Mouse (Mus musculus): ENCODE data around the gene Spon1. TPM values are rescaled to one million over a fixed set of nuclear protein-coding genes. Genes with fewer than 3 reads are reported as not detected.
A peak's percentile ranks its signal among the peaks of the same experiment; 100 is the strongest.

The Spon1 gene
- 71.5 and 72.9 TPM in 2 replicates for polyA plus RNA-seq (2015; fragmentation: Nextera tagmentation; extraction: Ambion mirVana)

DNA sequence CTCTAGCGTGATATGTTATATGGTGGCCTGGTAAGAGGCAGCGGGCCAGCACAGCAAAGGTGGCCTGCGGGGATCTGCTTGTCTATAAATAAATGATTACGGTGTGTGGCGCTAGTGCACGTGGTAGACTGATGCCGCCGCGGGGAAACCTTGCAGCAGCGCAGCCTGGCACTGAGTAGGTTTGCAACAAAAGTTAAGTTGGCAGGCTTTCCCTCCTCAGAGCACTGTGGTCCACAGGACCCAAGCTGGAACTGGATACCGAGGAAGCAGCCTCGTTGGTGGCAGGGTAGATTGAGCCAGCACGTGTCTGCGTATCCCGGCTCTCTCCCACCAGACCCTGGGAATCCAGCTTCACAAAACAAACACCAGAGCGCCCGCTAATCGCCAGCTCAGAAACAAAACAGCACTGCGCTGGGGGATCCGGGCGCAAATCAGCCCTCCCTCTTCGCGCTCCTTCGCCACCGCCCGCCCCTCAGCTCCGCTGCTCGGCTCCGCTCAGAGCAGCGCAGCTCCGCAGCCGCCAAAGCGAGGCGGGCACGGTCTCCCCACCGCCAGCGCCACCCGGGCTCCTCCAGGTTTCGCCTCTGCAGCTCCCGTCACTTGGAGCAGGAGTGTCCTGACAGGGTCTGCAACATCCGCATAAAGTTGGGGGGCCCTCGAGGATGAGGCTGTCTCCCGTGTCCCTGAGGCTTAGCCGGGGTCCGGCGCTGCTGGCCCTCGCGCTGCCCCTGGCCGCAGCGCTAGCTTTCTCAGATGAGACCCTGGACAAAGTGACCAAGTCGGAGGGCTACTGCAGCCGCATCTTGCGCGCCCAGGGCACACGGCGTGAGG, at the start of gene Spon1:
TSS of gene Spon1 (plus strand) at position 332 of the 831 bp plus-strand sequence.
- under 1% methylated on average over 56 of the region's 56 CpGs for WGBS
- Histone ChIP-seq H3K27me3 (replicated peaks) (no peaks in the 10 kb centered on the region), H3K27ac (replicated peaks) (peak within 1 kb of the TSS; percentile 81), H3K4me3 (peak within 1 kb of the TSS; percentile 71), H3K9ac (peak within 1 kb of the TSS; percentile 91), H3K4me2 (peak within 1 kb of the TSS; percentile 97), H3K9me3 (no peaks in the 10 kb centered on the region), H3K4me1 (peaks cover 51% of the 10 kb centered on the region), H3K36me3 (no peaks in the 10 kb centered on the region)
- peak; percentile 58; the same call in 1 of the 2 replicates for ATAC-seq (ENCODE audit: extremely low read depth, insufficient number of reproducible peaks, low FRiP score, low TSS enrichment)

DNA sequence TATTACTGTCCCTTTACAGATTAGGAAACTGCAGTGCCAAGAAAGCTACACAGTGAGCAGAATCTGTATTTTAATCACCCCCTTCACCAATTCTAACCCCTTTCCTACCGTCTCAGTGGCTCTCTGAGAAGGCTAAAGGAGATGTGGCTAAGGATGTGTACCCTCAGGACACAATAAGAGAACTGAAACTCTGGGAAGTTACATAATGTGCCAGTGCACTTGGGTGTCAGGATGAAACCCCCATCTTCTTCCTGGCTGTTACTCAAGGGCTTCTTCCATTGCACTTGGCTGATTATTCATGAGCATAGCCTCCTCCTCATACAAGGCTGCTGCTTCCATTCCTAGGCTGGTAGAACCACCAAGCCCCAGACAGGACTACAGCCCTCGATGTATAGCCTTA, 43.8 kb upstream of the Spon1 start:
- H3K27me3 ChIP-seq (replicated peaks): no peaks in the 10 kb centered on the region
- H3K4me2 ChIP-seq: no peak overlapping the region
- H3K9ac ChIP-seq: no peak overlapping the region
- no peak overlapping the region for H3K4me3 ChIP-seq
- no peaks in the 10 kb centered on the region for H3K36me3 ChIP-seq
- no peaks in the 10 kb centered on the region for H3K4me1 ChIP-seq
- WGBS: 74% methylated on average over 2 of the region's 2 CpGs
- H3K9me3 ChIP-seq: no peaks in the 10 kb centered on the region
- ATAC-seq (ENCODE audit: extremely low read depth, insufficient number of reproducible peaks, low FRiP score, low TSS enrichment): no peak
- no peak overlapping the region for H3K27ac ChIP-seq (replicated peaks)

DNA sequence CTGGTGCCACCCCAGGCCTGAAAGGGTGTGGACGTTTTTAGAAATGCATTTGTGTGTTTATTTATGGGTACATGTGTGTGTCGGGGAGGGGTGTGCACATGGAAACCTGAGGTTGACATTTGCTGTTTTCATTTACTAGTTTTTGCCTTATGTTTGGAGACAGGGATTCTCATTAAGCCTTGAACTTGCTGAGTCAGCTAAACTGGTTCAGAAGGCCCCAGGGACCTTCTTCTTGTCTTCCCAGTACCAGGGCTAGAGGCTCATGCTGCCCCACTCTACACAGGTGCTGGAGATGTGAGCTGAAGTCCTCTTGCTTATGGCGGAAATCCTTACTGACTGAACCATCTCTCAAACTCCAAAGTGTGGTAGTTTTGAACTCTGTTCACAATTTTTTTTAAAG, 41.9 kb upstream of the Spon1 start:
- H3K27ac ChIP-seq (replicated peaks): no peak overlapping the region
- no peak overlapping the region for H3K9ac ChIP-seq
- 53% methylated on average over 3 of the region's 3 CpGs for WGBS
- H3K4me3 ChIP-seq: no peak overlapping the region
- H3K27me3 ChIP-seq (replicated peaks): no peaks in the 10 kb centered on the region
- no peaks in the 10 kb centered on the region for H3K36me3 ChIP-seq
- no peaks in the 10 kb centered on the region for H3K4me1 ChIP-seq
- no peaks in the 10 kb centered on the region for H3K9me3 ChIP-seq
- no peak for ATAC-seq (ENCODE audit: extremely low read depth, insufficient number of reproducible peaks, low FRiP score, low TSS enrichment)
- H3K4me2 ChIP-seq: no peak overlapping the region

DNA sequence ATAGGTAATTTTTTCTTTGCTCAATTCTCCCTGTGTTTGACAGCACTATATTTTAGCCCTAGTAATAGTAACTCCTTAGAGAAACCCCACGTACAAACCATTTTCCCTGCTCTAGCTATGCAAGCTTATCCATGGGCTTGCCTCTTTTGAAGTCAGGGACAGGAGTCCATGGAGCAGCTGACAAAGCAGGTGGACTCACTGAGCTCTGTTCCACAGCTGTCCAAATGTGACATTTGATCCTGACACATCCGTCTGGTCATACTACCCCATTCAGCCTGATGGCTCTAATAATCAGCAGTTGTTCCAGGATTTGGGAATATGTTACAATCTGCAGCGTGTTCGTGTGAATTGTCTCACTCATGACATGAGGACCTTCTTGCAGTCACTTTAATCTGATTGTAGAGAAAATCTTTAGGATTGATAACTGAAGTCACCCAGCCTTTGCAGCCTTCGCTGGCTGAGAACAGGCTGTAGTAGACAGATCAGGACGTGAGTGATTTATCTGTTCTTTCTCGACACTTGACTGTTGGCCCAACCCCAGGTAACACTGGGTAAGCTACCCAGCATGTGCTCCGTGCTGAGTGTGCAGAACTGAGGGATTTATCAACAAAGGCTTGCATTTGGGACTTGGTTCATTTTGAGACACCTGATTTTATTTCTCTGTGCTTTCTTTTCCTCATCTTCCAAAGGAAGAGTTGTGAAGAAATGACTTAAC, 37.6 kb upstream of the Spon1 start:
- no peak overlapping the region for H3K27ac ChIP-seq (replicated peaks)
- H3K36me3 ChIP-seq: no peaks in the 10 kb centered on the region
- ATAC-seq (ENCODE audit: extremely low read depth, insufficient number of reproducible peaks, low FRiP score, low TSS enrichment): no peak
- no peak overlapping the region for H3K9ac ChIP-seq
- H3K4me2 ChIP-seq: no peak overlapping the region
- no peaks in the 10 kb centered on the region for H3K27me3 ChIP-seq (replicated peaks)
- H3K4me1 ChIP-seq: no peaks in the 10 kb centered on the region
- WGBS: 58% methylated on average over 8 of the region's 8 CpGs
- H3K4me3 ChIP-seq: no peak overlapping the region
- H3K9me3 ChIP-seq: no peaks in the 10 kb centered on the region

DNA sequence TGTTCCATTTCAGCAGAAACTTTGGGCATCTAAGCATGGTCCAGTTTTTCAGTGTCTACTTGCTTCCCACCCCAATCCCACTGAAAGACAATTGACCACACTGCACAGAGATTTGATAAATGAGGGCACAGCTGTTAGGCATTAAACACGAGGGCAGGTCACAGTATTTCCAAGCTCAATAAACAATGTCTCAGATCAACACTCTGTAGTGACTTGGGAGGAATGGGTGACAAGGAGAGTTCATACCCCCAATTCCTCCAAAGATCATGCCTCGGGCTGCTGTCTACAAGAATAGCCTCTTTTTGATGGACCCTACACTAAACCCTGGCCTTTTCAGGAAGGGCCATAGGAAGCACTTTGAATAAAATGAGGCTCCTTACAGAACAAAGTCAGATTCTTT, 36.9 kb upstream of the Spon1 start:
- no peaks in the 10 kb centered on the region for H3K36me3 ChIP-seq
- no peaks in the 10 kb centered on the region for H3K4me1 ChIP-seq
- H3K27me3 ChIP-seq (replicated peaks): no peaks in the 10 kb centered on the region
- WGBS: 57% methylated on average over 2 of the region's 2 CpGs
- H3K27ac ChIP-seq (replicated peaks): no peak overlapping the region
- no peak overlapping the region for H3K9ac ChIP-seq
- no peaks in the 10 kb centered on the region for H3K9me3 ChIP-seq
- H3K4me3 ChIP-seq: no peak overlapping the region
- no peak for ATAC-seq (ENCODE audit: extremely low read depth, insufficient number of reproducible peaks, low FRiP score, low TSS enrichment)
- no peak overlapping the region for H3K4me2 ChIP-seq

DNA sequence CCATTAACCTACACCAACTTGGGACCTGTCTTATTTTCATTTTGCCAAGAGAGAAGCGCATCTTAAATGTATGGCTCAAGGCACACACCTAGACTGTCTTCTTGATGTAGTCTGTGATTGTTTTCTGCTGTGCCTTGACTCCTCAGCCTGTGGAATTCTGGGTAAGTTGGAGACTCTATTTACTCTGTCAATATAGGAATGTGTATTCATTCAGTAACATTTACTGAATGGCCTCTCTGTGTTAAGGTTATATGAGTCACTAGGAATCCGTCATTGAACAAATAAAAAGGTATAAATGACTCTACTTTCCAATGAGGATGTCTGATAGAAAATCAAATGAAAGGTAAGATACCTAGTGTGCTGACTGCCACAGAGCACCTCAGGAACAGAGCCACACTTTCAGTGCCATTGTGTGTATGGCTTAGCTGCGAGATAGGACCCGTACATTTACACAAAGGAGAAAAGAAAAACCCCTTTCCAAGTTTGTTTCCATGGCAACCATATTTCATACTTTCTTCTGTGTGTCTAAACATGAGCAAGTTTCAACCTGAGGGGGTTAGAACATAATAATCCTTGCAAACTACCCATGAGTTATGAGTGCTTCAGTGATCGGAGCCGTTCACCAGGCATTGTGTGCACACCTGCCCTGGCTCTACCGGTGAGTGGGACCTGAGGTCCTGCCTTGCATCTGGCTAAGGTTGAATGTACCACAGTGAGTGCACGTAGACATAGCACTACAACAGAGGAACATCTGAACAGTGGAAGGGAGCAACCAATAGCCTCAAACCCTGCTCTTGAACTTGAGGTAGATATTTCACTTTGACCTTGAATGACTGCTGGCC, 35.2 kb upstream of the Spon1 start:
- no peaks in the 10 kb centered on the region for H3K9me3 ChIP-seq
- H3K27ac ChIP-seq (replicated peaks): no peak overlapping the region
- WGBS: 81% methylated on average over 8 of the region's 8 CpGs
- H3K27me3 ChIP-seq (replicated peaks): no peaks in the 10 kb centered on the region
- H3K36me3 ChIP-seq: no peaks in the 10 kb centered on the region
- ATAC-seq (ENCODE audit: extremely low read depth, insufficient number of reproducible peaks, low FRiP score, low TSS enrichment): no peak
- H3K4me1 ChIP-seq: no peaks in the 10 kb centered on the region
- no peak overlapping the region for H3K9ac ChIP-seq
- H3K4me2 ChIP-seq: no peak overlapping the region
- H3K4me3 ChIP-seq: no peak overlapping the region

DNA sequence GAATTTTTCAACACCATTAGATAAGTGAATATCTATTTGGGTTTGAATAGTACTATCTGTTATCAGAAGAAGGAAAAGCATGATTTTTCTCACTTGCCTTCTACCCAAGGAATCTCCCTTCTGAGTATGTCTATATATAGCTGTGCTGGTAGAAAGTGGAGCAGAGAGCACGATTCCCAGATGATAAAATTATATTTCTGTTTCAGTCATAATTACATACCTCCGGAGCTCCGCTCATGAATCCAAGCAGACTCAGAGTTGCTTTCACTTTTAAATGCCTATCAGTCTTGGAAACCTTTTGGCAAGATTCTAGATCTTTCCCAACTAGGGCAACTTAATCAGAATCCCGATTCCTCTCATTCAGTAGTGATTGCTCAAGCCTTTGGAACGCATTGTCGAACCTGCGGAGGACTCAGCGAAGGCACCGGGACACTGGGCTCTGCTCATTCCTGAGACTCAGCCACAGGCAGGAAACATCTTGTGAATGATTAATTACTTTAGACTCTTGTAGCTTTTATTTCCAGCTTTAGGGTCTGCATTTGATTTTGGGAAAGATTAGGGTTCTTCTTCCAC, 27.9 kb upstream of the Spon1 start:
- Histone ChIP-seq H3K4me2 (peak overlapping the region; percentile 44), H3K27ac (replicated peaks) (peak overlapping the region; percentile 16; the same call in 1 of the 2 replicates), H3K9me3 (no peaks in the 10 kb centered on the region), H3K36me3 (no peaks in the 10 kb centered on the region), H3K27me3 (replicated peaks) (no peaks in the 10 kb centered on the region), H3K4me1 (peaks cover 16% of the 10 kb centered on the region), H3K9ac (no peak overlapping the region), H3K4me3 (no peak overlapping the region)
- no peak for ATAC-seq (ENCODE audit: extremely low read depth, insufficient number of reproducible peaks, low FRiP score, low TSS enrichment)
- WGBS: 60% methylated on average over 9 of the region's 9 CpGs

DNA sequence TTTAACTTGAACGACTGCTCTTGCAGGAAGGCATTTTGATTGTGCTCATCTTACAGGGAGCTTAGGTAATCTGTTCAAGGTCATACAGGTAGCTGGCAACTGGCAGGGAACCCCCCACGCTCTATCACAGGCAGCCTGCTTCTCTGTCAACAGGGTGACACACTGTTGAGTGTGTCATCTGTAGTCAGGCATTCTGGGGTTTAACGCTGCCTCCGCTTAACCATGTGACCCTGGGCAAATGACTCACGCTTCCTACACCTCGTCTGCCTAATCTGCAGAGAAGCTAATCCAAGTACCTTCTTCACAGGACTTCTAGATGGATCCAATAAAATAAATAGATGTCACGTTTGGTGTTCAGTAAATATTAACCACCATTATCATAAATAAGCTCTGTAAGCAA, 26.6 kb upstream of the Spon1 start:
- Histone ChIP-seq H3K4me1 (peaks cover 16% of the 10 kb centered on the region), H3K4me3 (no peak overlapping the region), H3K9me3 (no peaks in the 10 kb centered on the region), H3K9ac (no peak overlapping the region), H3K36me3 (no peaks in the 10 kb centered on the region), H3K27me3 (replicated peaks) (no peaks in the 10 kb centered on the region), H3K4me2 (no peak overlapping the region), H3K27ac (replicated peaks) (no peak overlapping the region)
- no peak for ATAC-seq (ENCODE audit: extremely low read depth, insufficient number of reproducible peaks, low FRiP score, low TSS enrichment)
- 43% methylated on average over 7 of the region's 7 CpGs for WGBS

DNA sequence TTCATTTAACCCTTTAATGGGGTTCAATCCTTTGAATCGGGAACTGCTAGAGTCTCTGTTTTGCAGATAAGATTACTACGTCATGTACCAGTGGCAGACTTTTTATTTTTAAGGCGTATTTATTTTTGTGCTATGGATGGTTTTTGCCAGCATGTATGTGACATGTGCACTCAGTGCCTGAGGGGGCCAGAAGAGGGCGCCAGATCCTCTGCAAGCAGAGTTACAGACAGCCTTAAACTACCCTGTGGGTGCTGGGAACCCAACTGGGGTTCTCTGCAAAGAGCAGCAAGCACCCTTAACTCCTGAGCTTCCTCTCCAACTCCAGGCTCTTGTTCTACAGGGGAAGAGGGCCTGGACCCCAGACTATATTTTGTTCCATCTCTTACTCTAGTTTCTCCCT, 23.2 kb upstream of the Spon1 start:
- Histone ChIP-seq H3K9me3 (no peaks in the 10 kb centered on the region), H3K27me3 (replicated peaks) (no peaks in the 10 kb centered on the region), H3K4me3 (no peak overlapping the region), H3K27ac (replicated peaks) (no peak overlapping the region), H3K4me1 (peaks cover 16% of the 10 kb centered on the region), H3K9ac (no peak overlapping the region), H3K4me2 (no peak overlapping the region), H3K36me3 (no peaks in the 10 kb centered on the region)
- no peak for ATAC-seq (ENCODE audit: extremely low read depth, insufficient number of reproducible peaks, low FRiP score, low TSS enrichment)
- 84% methylated on average over 4 of the region's 4 CpGs for WGBS

DNA sequence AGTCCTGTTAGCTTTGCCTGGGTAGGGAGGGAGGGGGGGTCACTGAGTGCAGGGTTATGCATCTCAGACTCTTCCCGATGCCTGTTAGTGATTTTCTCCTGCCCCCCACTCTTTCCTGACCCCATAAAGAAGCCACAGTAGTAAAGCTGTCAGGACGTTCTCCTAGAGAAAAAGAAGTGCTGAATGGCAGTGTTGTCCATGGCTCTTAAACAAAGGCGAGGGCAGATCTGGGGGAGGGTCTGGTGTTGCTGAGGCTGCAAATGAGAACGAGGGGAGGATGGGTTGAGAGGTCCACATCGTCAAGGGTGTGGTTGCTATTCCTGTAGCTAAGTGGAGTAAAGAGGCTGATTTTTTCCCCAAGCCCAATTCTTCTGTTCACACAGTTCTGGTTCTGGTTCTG, 21.8 kb upstream of the Spon1 start:
- H3K4me3 ChIP-seq: no peak overlapping the region
- no peak overlapping the region for H3K4me2 ChIP-seq
- H3K9me3 ChIP-seq: no peaks in the 10 kb centered on the region
- H3K9ac ChIP-seq: no peak overlapping the region
- no peaks in the 10 kb centered on the region for H3K36me3 ChIP-seq
- 50% methylated on average over 5 of the region's 5 CpGs for WGBS
- ATAC-seq (ENCODE audit: extremely low read depth, insufficient number of reproducible peaks, low FRiP score, low TSS enrichment): no peak
- H3K27ac ChIP-seq (replicated peaks): no peak overlapping the region
- H3K27me3 ChIP-seq (replicated peaks): no peaks in the 10 kb centered on the region
- peaks cover 9% of the 10 kb centered on the region; the same call in 1 of the 2 replicates for H3K4me1 ChIP-seq

DNA sequence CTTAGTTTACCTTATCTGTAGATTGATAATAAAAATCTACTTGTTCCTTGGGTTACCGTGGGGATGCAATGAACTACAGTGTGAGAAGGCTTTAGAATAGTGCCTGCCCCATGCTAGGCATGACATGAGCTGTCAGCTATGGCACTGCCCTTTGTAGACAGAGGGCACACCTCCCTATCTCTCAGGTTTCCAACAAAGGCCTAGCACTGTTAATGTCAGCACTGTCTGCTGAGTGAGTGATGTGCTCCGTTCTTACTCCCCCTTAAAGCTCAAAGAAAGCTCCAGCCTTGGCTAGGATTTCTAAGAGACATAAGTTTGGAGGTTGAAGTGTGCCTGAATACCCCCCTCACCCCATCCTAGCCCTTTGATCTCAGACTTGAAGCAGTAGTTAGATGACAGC, 9.2 kb upstream of the Spon1 start:
- WGBS: 68% methylated on average over 2 of the region's 2 CpGs
- Histone ChIP-seq H3K36me3 (no peaks in the 10 kb centered on the region), H3K27me3 (replicated peaks) (0 out of 2 replicates have a peak, but pooled peaks cover 3% of the 10 kb centered on the region), H3K4me3 (no peak overlapping the region), H3K9me3 (no peaks in the 10 kb centered on the region), H3K4me2 (no peak overlapping the region), H3K9ac (no peak overlapping the region), H3K27ac (replicated peaks) (no peak overlapping the region), H3K4me1 (peaks cover 3% of the 10 kb centered on the region; the same call in 1 of the 2 replicates)
- ATAC-seq (ENCODE audit: extremely low read depth, insufficient number of reproducible peaks, low FRiP score, low TSS enrichment): no peak
